ENCODE assay signal across 9 mouse cellular contexts in genomic region chr2:165900351-165901126, GRCm38 (mm10). TPM values are rescaled to one million over a fixed set of nuclear protein-coding genes. Genes with fewer than 3 reads are reported as not detected.
A peak's percentile ranks its signal among the peaks of the same experiment; 100 is the strongest.
DNase-seq lines count a peak whose midpoint lies in the region; ATAC-seq lines count a peak whose summit lies in the region.
"Had no signal": no experiment of that assay in that cellular context is flagged by ENCODE, and none has a peak within 500 bp of the region (broad histone marks: within the 10 kb centered on the region; RNA-seq: fewer than 3 reads in every experiment).

No protein-coding gene starts in this region.

- peak overlapping the region; percentile 86 for H3K27ac ChIP-seq in kidney, embryonic 14.5 days (ENCODE audit: low read depth, low read length)
- H3K27ac ChIP-seq in hindbrain, embryonic 14.5 days: peak overlapping the region; percentile 57
- no peak overlapping the region; the same call in 1 of the 2 replicates for H3K27ac ChIP-seq in midbrain, embryonic 16.5 days (ENCODE audit: low read length)

- H3K36me3 ChIP-seq in kidney, embryonic 14.5 days (ENCODE audit: control insufficient read depth, insufficient read depth, low read length): no peaks in the 10 kb centered on the region
- H3K36me3 ChIP-seq in hindbrain, embryonic 14.5 days (replicated peaks; ENCODE audit: control insufficient read depth, insufficient read depth): no peaks in the 10 kb centered on the region
- no peaks in the 10 kb centered on the region for H3K36me3 ChIP-seq in midbrain, embryonic 16.5 days (ENCODE audit: control insufficient read depth, insufficient read depth, low read length)
- H3K36me3 ChIP-seq: G1E had no signal

- 6% methylated on average over 23 of the region's 23 CpGs for WGBS in kidney, embryonic 14.5 days
- WGBS in hindbrain, embryonic 14.5 days: 14% methylated on average over 23 of the region's 23 CpGs
- WGBS in midbrain, embryonic 16.5 days: 19% methylated on average over 23 of the region's 23 CpGs

- H3K9ac ChIP-seq in kidney, embryonic 14.5 days (ENCODE audit: low read depth, low read length): 0 out of 2 replicates have a peak overlapping the region, but pooled peaks have one; percentile 23
- H3K9ac ChIP-seq in hindbrain, embryonic 14.5 days: no peak overlapping the region
- H3K9ac ChIP-seq in midbrain, embryonic 16.5 days (ENCODE audit: low read depth, low read length): no peak overlapping the region

- H3K4me3 ChIP-seq in kidney, embryonic 14.5 days (ENCODE audit: low read length): no peak overlapping the region
- H3K4me3 ChIP-seq in hindbrain, embryonic 14.5 days (replicated peaks; ENCODE audit: low read length): no peak overlapping the region
- H3K4me3 ChIP-seq in midbrain, embryonic 16.5 days (ENCODE audit: low read depth, low read length): no peak overlapping the region

- peak overlapping the region; percentile 15; the same call in 1 of the 2 replicates for H3K4me2 ChIP-seq in kidney, embryonic 14.5 days (replicated peaks; ENCODE audit: low read depth, low read length)
- no peak overlapping the region for H3K4me2 ChIP-seq in hindbrain, embryonic 14.5 days (replicated peaks)
- no peak overlapping the region; the same call in 1 of the 2 replicates for H3K4me2 ChIP-seq in midbrain, embryonic 16.5 days (ENCODE audit: low read length)

- H3K9me3 ChIP-seq in kidney, embryonic 14.5 days (ENCODE audit: control insufficient read depth, low read length): no peaks in the 10 kb centered on the region
- no peaks in the 10 kb centered on the region for H3K9me3 ChIP-seq in hindbrain, embryonic 14.5 days (ENCODE audit: control insufficient read depth, low read length)
- H3K9me3 ChIP-seq in midbrain, embryonic 16.5 days (replicated peaks; ENCODE audit: control insufficient read depth, low read length, poor library complexity, severe bottlenecking): no peaks in the 10 kb centered on the region
- H3K9me3 ChIP-seq: G1E had no signal

- ATAC-seq in kidney, embryonic 14.5 days (ENCODE audit: low FRiP score, low TSS enrichment): peak; percentile 84
- ATAC-seq in hindbrain, embryonic 14.5 days (ENCODE audit: low FRiP score): no peak; the same call in 1 of the 2 replicates
- peak; percentile 58; the same call in 1 of the 2 replicates for ATAC-seq in midbrain, embryonic 16.5 days

- H3K27me3 ChIP-seq in kidney, embryonic 14.5 days (ENCODE audit: control insufficient read depth, insufficient read depth, low read length): no peaks in the 10 kb centered on the region
- H3K27me3 ChIP-seq in hindbrain, embryonic 14.5 days (ENCODE audit: control insufficient read depth, insufficient read depth, low read length): no peaks in the 10 kb centered on the region
- no peaks in the 10 kb centered on the region for H3K27me3 ChIP-seq in midbrain, embryonic 16.5 days (ENCODE audit: control insufficient read depth, insufficient read depth, low read depth, low read length)

- H3K4me1 ChIP-seq in kidney, embryonic 14.5 days (ENCODE audit: control insufficient read depth, insufficient read depth, low read length): peaks cover 25% of the 10 kb centered on the region
- H3K4me1 ChIP-seq in hindbrain, embryonic 14.5 days (replicated peaks; ENCODE audit: control insufficient read depth, insufficient read depth, low read length): peaks cover 12% of the 10 kb centered on the region
- no peaks in the 10 kb centered on the region; the same call in 1 of the 2 replicates for H3K4me1 ChIP-seq in midbrain, embryonic 16.5 days (ENCODE audit: control insufficient read depth, insufficient read depth, low read length)

- DNase-seq in kidney, adult 18-20 months: no peak
- DNase-seq in embryo, embryonic 10 days (ENCODE audit: low spot score): peak; percentile 66
- no peak for DNase-seq in hindbrain, embryonic 14.5 days (ENCODE audit: low spot score)
- no peak for DNase-seq in thymus, postnatal 14 days
- no peak for DNase-seq in adrenal gland, adult 2 months
- no peak for DNase-seq in ovary, postnatal 10 days (ENCODE audit: low spot score)

RNA-seq across cellular contexts. Expression of gene Zmynd8, which starts 1.7 kb away (rescaled TPM):
- 44.3 and 61.1 TPM in 2 replicates for polyA plus RNA-seq in kidney, embryonic 14.5 days (2014; fragmentation: Nextera tagmentation; extraction: Ambion mirVana)
- polyA plus RNA-seq in hindbrain, embryonic 14.5 days (2014; fragmentation: Nextera tagmentation; extraction: Ambion mirVana): 55.4 and 63.4 TPM in 2 replicates
- 78.7 and 87.3 TPM in 2 replicates for polyA plus RNA-seq in midbrain, embryonic 16.5 days (2015; fragmentation: Nextera tagmentation; extraction: Ambion mirVana)
- 10 to 100 TPM; 53.9 to 56.5 TPM for total RNA-seq in adrenal gland, adult 2 months (2021)
- polyA plus RNA-seq in adrenal gland, adult 2 months (2012; rRNA removed): 21.3 and 22.2 TPM in 2 replicates
